22 mouse cellular contexts compared by ENCODE assay signal in genomic region chr1:90933001-90933400, GRCm38 (mm10). TPM values are rescaled to one million over a fixed set of nuclear protein-coding genes. Genes with fewer than 3 reads are reported as not detected.
A peak's percentile ranks its signal among the peaks of the same experiment; 100 is the strongest.
DNase-seq lines count a peak whose midpoint lies in the region; TF ChIP-seq lines count a peak whose summit lies in the region.
"Had no signal": no experiment of that assay in that cellular context is flagged by ENCODE, and none has a peak within 500 bp of the region (broad histone marks: within the 10 kb centered on the region; RNA-seq: fewer than 3 reads in every experiment).

No protein-coding gene starts in this region.

- no peaks in the 10 kb centered on the region for H3K27me3 ChIP-seq in cerebellum, adult 2 months (ENCODE audit: control insufficient read depth, insufficient read depth, low read length)
- H3K27me3 ChIP-seq: embryonic facial prominence, embryonic 15.5 days; stomach, embryonic 15.5 days had no signal

- H3K4me1 ChIP-seq in cerebellum, adult 2 months (ENCODE audit: control insufficient read depth, insufficient read depth, low read length) = peaks cover 5% of the 10 kb centered on the region; the same call in 1 of the 2 replicates

- TF ChIP-seq CTCF in layer of hippocampus, adult 2 months (conservative IDR thresholded peaks at IDR 0.05) = no peak
- no peak for TF ChIP-seq CTCF in cerebellum, adult 2 months (IDR thresholded peaks at IDR 0.05; ENCODE audit: borderline replicate concordance, insufficient read depth, low read depth, low read length)

- intact Hi-C loops in heart, postnatal 25 days (cut with DNase I) = no loop called here

- peak; percentile 95 for DNase-seq in heart, adult 11 months
- no peak for DNase-seq in heart, postnatal 25 days (ENCODE audit: low spot score)
- DNase-seq in layer of hippocampus, adult 11-12 months (ENCODE audit: low spot score) = peak; percentile 29
- no peak for DNase-seq in layer of hippocampus, adult 2 months (ENCODE audit: low spot score in 2 of 2)
- peak; percentile 47 to 76 for DNase-seq in cerebellum, adult 2 months
- DNase-seq in cerebellum, postnatal 36 days = peak; percentile 57 to 67
- DNase-seq in adrenal gland, adult 8-10 months = no peak
- DNase-seq in thymus, postnatal 14 days = no peak
- DNase-seq: gastrocnemius, postnatal 36 days; kidney, adult 11 months; kidney, postnatal 14 days; spleen, adult 18-20 months had no signal

- no peak for TF ChIP-seq POLR2A in cerebellum, adult 2 months (IDR thresholded peaks at IDR 0.05; ENCODE audit: borderline replicate concordance, insufficient read depth, low read length)

- no peak overlapping the region for H3K27ac ChIP-seq in layer of hippocampus, adult 2 months
- no peak overlapping the region for H3K27ac ChIP-seq in cerebellum, adult 2 months (ENCODE audit: insufficient read depth, low read length)
- H3K27ac ChIP-seq: embryonic facial prominence, embryonic 15.5 days; stomach, embryonic 15.5 days had no signal

- no peak overlapping the region for H3K4me3 ChIP-seq in layer of hippocampus, adult 2 months
- H3K4me3 ChIP-seq in cerebellum, adult 2 months (replicated peaks; ENCODE audit: insufficient read depth, low read depth, low read length) = no peak overlapping the region
- H3K4me3 ChIP-seq: embryonic facial prominence, embryonic 15.5 days; stomach, embryonic 15.5 days had no signal

- 9% methylated on average over 5 of the region's 5 CpGs for WGBS in cerebellum, adult 2 months

RNA-seq across cellular contexts. Expression of gene Mlph, which starts 18.1 kb away (rescaled TPM):
- under 1 TPM; 0.87 to 0.99 TPM for total RNA-seq in heart, postnatal 25 days (2021)
- total RNA-seq in layer of hippocampus, adult 2 months (2021) = 1 to 10 TPM in 1 of 2 experiments, under 1 TPM in 1; 0.88 to 1.6 TPM
- 2.5 and 3.3 TPM in 2 replicates for polyA plus RNA-seq in cerebellum, adult 2 months (2012; rRNA removed)
- 1 to 10 TPM; 3.8 to 7.5 (median 5.4) TPM for total RNA-seq in adrenal gland, adult 8-10 months (2022)
- total RNA-seq: neutrophil, adult 5-6 weeks had no signal
- polyA plus RNA-seq: hindbrain, embryonic 11.5 days had no signal

RNA-seq across cellular contexts. Expression of gene Prlh, which starts 19.9 kb away (rescaled TPM):
- not detected for total RNA-seq in heart, postnatal 25 days (2021)
- not detected for total RNA-seq in layer of hippocampus, adult 2 months (2021)
- polyA plus RNA-seq in cerebellum, adult 2 months (2012; rRNA removed) = 1.1 TPM in 1 of 2 replicates, not detected in the other
- total RNA-seq in adrenal gland, adult 8-10 months (2022) = not detected
- total RNA-seq: ES-E14; gastrocnemius, postnatal 36 days; left cerebral cortex, adult 8-10 months; neutrophil, adult 5-6 weeks had no signal
- polyA plus RNA-seq: cortical plate, adult 2 months; embryonic facial prominence, embryonic 15.5 days; frontal cortex, adult 2 months; hindbrain, embryonic 11.5 days; limb, embryonic 14.5 days; liver, embryonic 16.5 days; stomach, embryonic 15.5 days had no signal

RNA-seq across cellular contexts. Expression of gene Rab17, which starts 36.5 kb away (rescaled TPM):
- 1 to 10 TPM; 2.1 to 3.2 TPM for total RNA-seq in heart, postnatal 25 days (2021)
- not detected for total RNA-seq in layer of hippocampus, adult 2 months (2021)
- polyA plus RNA-seq in cerebellum, adult 2 months (2012; rRNA removed) = not detected in 2 replicates
- not detected for total RNA-seq in adrenal gland, adult 8-10 months (2022)
- total RNA-seq: gastrocnemius, postnatal 36 days; neutrophil, adult 5-6 weeks had no signal
- polyA plus RNA-seq: hindbrain, embryonic 11.5 days had no signal

Comparison
In these comparisons a context has a peak if more than half of its experiments do, and no peak if none do; other contexts are left out.
1. DNase-seq: peak in heart, adult 11 months (single experiment), layer of hippocampus, adult 11-12 months (single experiment), cerebellum, adult 2 months (2 of 2) and cerebellum, postnatal 36 days (2 of 2); none in heart, postnatal 25 days (single experiment), layer of hippocampus, adult 2 months (0 of 2), adrenal gland, adult 8-10 months (single experiment) and thymus, postnatal 14 days (single experiment).